Mouse (Mus musculus) cerebellum, adult 2 months (tissue): Measurements from ENCODE around the gene Nrxn2.

Experiments used
- CTCF ChIP-seq: fragments of 200-500 bp; IDR thresholded peaks from 2 replicates; pipeline ENCODE4 v1.5.1; 2011; ENCODE audit warnings: low read depth, mild to moderate bottlenecking, control low read depth, low read length, moderate library complexity, borderline replicate concordance; ENCODE audit not compliant: insufficient read depth
- POLR2A ChIP-seq: fragments of 200-500 bp; IDR thresholded peaks from 2 replicates; pipeline ENCODE4 v1.6.1; 2011; ENCODE audit warnings: low read length, control low read depth, borderline replicate concordance; ENCODE audit not compliant: insufficient read depth

- TF ChIP-seq CTCF (peak; percentile 92), POLR2A (no peak)
Measured at GRCm38 (mm10) chr19:6552302-6553028, 133.9 kb downstream of the Nrxn2 start.
